Mouse (Mus musculus): ENCODE results near the gene Ap3b1.
"Not testable (repeated sequence)": the region's sequence is repeated elsewhere in the genome, so short reads cannot be mapped to it uniquely, and the experiment has no call there.

DNA sequence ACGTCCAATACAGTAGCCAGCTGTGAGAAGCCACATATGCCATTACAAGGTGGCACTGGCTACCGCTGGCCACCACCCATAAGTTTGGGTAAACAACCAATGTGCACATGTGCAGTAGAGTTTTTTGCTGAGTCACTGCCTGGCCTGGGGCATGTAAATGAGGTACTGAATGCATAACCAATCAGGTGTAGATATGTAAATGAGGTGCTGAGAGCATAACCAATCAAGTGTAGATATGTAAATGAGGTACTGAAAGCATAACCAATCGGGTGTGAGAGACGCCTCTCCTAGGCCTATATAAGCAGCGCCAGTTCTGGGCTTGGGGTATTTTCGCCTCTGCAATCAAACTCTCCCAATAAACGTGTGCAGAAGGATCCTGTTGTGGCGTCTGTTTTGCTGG, 45.9 kb upstream of the Ap3b1 start:
- not testable (repeated sequence) for TF ChIP-seq CTCF (conservative IDR thresholded peaks at IDR 0.05; ENCODE audit: low read length); NANOG (IDR thresholded peaks at IDR 0.05; ENCODE audit: borderline replicate concordance, low read length)

All from E14TG2a.4 (cell line).